Mouse (Mus musculus): ENCODE measurements around the gene Rhd. TPM values are rescaled to one million over a fixed set of nuclear protein-coding genes. Genes with fewer than 3 reads are reported as not detected.

Rhd gene
- polyA plus RNA-seq, 1 experiment = 3.1 TPM

DNA sequence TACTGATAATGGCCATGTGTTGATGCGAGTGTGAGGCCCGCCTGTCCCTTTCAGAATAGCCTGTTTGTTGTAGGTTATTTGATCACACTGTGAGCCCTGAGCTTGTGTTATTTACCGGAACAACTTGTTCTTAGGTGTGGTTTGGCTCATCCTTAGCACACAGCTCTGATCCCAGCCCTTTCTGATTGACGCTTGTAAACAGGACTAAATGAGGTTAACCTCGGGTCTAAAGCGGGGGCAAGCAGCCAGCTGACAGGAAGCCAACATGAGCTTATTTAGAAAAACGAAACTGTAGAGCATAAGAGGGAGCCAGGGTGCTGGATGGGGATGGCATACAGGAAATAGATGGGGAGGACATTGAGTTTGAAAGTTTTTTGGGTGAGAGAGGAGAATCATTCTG lies 54.0 kb downstream of the Rhd start:
- no peak for TF ChIP-seq GATA1 (IDR thresholded peaks at IDR 0.05; ENCODE audit: low read length)

DNA sequence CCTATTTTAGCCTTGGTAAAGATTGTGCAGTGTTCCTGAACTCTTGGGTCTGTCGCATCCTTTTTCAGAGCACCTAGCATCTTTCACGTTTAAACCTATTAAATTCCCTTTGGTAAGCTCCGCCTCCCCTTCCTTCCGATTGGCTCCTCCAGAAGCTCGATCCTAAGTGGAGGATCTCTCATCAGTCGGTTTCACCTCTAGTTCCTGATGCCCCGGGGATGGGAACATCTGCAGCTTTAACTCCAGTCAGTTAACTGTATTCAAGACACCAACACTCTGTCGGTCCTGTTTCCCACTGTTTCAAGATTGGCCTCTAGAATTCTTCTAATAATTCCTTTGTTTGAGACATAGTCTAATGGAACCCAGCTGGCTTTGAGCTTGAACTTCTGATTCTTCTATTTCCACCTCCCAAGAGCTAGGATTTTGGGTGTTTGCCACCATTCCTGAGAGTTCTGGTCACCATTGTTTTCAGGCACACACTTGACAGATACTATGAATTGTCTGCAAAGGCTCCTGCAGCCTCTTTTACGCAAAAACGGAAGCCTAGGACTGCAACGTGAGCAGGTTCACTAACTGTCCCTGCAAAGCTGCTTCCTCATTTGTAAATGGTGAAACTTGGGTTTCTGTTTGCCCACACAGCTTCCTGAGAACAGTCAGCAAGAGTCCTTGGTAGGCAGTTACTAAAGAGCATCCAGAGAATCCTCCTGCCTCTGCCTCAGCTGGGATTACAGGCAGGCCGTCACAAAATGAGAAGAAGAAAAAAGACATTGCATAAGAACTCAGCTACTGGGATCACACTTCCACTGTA lies 55.6 kb downstream of the Rhd start:
- TF ChIP-seq GATA1 (IDR thresholded peaks at IDR 0.05; ENCODE audit: low read length) = no peak

DNA sequence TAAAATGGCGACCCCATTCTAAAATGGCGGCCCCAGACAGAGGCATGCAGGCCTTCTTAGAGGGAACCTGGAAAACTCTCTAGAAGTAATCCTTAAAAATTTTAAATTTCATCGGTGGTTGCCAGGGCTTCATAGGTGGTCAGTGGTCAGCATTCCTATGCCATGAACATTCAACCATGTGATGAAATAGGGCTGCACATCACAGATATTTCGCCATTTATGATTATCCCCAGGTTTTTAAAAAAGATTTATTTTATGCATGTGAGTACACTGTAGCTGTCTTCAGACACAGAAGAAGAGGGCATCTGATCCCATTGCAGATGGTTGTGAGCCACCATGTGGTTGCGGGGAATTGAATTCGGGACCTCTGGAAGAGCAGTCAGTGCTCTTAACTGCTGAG lies 56.3 kb downstream of the Rhd start:
- TF ChIP-seq GATA1 (IDR thresholded peaks at IDR 0.05; ENCODE audit: low read length) = no peak

DNA sequence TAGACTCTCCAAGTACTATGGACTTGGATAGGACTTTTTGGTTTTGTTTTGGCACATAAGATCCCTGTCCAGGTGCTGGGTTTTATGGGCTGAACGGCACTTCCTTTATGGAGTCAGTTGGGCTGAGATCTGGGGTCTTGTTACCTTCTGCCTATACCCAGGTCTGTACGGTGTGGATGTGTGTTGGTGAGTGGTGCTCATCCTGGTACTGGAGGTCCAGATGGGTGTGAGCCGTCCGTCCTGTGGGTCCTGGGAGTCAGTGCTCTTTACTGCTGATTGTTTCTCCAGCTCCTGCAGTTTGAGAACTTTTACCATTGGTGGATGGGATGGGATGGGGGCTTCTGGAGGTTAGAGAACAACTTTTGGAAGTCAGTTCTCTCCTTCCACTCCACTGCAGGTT lies 57.4 kb downstream of the Rhd start:
- TF ChIP-seq GATA1 (IDR thresholded peaks at IDR 0.05; ENCODE audit: low read length) = no peak

GRCm38 (mm10) chr4:134922111-134922924 lies 58.0 kb downstream of the Rhd start:
- no peak for TF ChIP-seq GATA1 (IDR thresholded peaks at IDR 0.05; ENCODE audit: low read length)

- TF ChIP-seq GATA1 (IDR thresholded peaks at IDR 0.05; ENCODE audit: low read length) = no peak
Observed at GRCm38 (mm10) chr4:134922925-134923244, 58.5 kb downstream of the Rhd start.

GRCm38 (mm10) chr4:134923258-134924018 lies 59.1 kb downstream of the Rhd start, which contains the start of gene Rsrp1:
Gene Rsrp1, plus strand, starts transcription at chr4:134923592.
- no peak for TF ChIP-seq GATA1 (IDR thresholded peaks at IDR 0.05; ENCODE audit: low read length)

- no peak for TF ChIP-seq GATA1 (IDR thresholded peaks at IDR 0.05; ENCODE audit: low read length)
Observed at GRCm38 (mm10) chr4:134924019-134924741, 59.8 kb downstream of the Rhd start.

DNA sequence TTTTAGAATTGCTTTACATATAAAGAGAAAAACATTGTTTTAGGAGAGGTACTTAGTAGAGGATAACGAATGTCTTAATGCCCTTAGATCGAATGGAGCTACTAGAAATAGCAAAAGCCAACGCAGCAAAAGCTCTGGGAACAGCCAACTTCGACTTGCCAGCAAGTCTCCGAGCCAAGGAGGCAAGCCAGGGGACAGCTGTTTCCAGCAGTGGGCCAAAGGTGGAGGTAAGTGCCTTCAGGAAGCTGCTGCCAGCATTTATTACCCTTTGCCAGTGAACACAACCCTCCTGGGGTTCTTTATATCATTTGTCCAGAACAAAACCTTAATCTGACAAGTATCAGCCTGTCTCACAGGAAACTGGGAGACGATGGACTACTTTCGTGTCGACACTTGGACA lies 60.9 kb downstream of the Rhd start:
- TF ChIP-seq GATA1 (IDR thresholded peaks at IDR 0.05; ENCODE audit: low read length) = no peak

DNA sequence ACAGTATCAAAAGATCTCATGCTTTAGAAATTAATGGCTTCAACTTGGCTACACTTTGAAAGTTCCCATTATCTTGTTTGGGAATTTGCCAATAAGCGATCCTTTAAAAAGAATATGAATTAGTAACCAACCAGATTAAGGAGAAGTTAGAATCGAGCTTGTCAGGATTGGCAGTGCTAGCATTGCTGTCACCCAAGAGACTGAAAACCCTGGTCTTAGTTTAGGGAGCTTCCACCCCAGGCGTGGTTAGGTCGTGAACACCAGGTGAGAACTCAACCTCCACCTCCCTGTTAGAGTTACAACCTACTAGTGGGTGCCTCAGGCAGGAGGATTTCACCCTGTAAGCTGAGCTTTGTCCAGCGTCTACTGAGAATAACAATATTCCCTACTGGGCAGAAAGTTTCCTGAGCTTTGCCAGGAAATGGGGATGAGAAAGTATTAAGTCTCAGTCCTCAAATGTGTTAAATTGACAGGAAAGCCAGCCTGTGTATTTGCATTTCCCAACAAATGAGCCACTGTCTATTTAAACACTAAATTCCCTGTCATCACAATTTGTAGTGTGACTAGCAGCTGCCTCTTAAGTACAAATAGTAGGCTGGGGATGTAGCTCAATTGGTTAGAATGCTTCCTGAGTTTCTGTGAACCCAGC lies 63.6 kb downstream of the Rhd start:
- no peak for TF ChIP-seq GATA1 (IDR thresholded peaks at IDR 0.05; ENCODE audit: low read length)

- no peak for TF ChIP-seq GATA1 (IDR thresholded peaks at IDR 0.05; ENCODE audit: low read length)
Observed at GRCm38 (mm10) chr4:134928464-134928836, 64.1 kb downstream of the Rhd start.

- no peak for TF ChIP-seq GATA1 (IDR thresholded peaks at IDR 0.05; ENCODE audit: low read length)
Observed at GRCm38 (mm10) chr4:134929536-134929935, 65.2 kb downstream of the Rhd start.

DNA sequence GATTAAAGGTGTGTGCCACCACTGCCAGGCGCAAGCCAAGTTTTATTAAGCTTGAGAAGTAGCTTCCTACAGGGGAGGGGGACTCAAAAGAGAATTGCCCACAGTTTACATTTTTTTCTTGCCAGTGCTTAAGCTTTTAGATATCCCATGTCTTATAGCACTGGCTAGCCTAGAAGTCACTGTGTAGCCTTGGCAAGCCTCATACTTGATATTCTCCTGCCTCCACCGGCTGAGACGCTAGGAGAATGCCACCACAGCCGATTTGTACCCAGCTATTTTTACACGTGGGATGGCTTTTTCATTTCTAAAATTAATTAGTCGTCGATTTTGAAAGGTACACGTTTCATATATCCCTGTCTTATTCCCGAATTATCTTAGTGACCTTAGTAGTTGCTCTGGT lies 65.9 kb downstream of the Rhd start:
- no peak for TF ChIP-seq GATA1 (IDR thresholded peaks at IDR 0.05; ENCODE audit: low read length)

DNA sequence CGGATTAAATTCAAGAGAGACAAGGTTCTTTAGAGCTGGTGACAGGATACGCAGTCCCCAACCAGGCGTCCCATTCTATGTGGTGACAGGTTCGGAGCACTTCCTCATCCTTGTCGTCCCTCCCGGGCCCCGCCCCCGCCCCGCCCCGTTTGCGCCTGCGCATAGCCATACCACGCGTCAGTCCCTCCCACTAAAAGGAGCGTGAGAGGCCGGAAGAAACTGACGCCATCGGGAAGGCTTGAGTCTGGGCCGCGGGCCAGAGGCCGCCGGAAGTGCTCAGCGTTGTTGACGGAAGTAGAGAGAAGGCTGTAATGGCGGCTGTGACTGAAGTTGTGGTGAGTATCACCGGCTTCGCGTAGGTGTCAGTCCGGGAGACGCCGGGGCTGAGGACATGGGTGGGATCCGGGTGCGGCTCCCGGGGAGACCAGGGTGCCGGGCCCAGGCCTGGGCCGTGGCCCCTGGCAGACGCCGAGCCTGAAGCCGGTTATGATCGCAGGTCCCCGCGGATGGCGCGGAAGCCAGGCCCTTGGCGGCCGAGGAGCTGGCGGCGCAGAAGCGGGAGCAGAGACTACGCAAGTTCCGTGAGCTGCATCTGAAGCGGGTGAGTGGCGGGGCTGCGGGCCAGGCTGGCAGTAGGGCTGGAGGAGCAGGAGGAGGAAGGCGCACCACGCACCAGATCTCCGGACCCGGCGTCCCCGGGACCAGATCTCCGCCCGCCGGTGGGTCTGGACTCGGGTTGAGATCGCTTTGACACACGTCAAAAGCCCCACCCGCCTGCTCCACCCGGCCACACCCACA lies 66.5 kb downstream of the Rhd start, which contains the start of gene Syf2:
Gene Syf2, plus strand, starts transcription at position 215 of the 798 bp plus-strand sequence.
- no peak for TF ChIP-seq GATA1 (IDR thresholded peaks at IDR 0.05; ENCODE audit: low read length)

All from G1E-ER4 (cell line).